Mouse (Mus musculus) kidney, postnatal 0 days (tissue): ENCODE results near the gene BC048679. TPM values are rescaled to one million over a fixed set of nuclear protein-coding genes. Genes with fewer than 3 reads are reported as not detected.

ENCODE experiments used
- ATAC-seq: fragments of 200-750 bp; cut with Nextera tagmentation; replicated peaks from 2 replicates; pipeline ENCODE4 v1.8.0; 2017; ENCODE audit warnings: low read depth, moderate number of reproducible peaks, moderate TSS enrichment, moderate library complexity; ENCODE audit not compliant: low FRiP score
- DNase-seq: peaks from one replicate; pipeline ENCODE4 v3.0.0-alpha.2; 2016; ENCODE audit warnings: low spot score
- H3K27ac ChIP-seq: fragments of 300-500 bp; sonication (generic); 2 replicates; pipeline ENCODE4 v1.5.1; 2014; ENCODE audit warnings: mild to moderate bottlenecking
- H3K27me3 ChIP-seq: fragments of 300-500 bp; sonication (generic); 2 replicates; pipeline ENCODE4 v1.6.1; 2014; ENCODE audit warnings: low read length, mixed read lengths; ENCODE audit not compliant: insufficient read depth
- H3K36me3 ChIP-seq: fragments of 300-500 bp; sonication (generic); 2 replicates; pipeline ENCODE4 v1.6.1; 2014; ENCODE audit warnings: low read length, mixed read lengths; ENCODE audit not compliant: insufficient read depth
- H3K4me1 ChIP-seq: fragments of 300-500 bp; sonication (generic); replicated peaks from 2 replicates; pipeline ENCODE4 v1.6.1; 2014; ENCODE audit warnings: antibody characterized with exemption, low read length, mixed read lengths; ENCODE audit not compliant: insufficient read depth
- H3K4me2 ChIP-seq: fragments of 300-500 bp; sonication (generic); 2 replicates; pipeline ENCODE4 v1.6.1; 2014; ENCODE audit warnings: mild to moderate bottlenecking, low read length, moderate library complexity, mixed read lengths
- H3K4me3 ChIP-seq: fragments of 300-500 bp; sonication (generic); replicated peaks from 2 replicates; pipeline ENCODE4 v1.5.1; 2014; ENCODE audit warnings: low read depth, low read length
- H3K9ac ChIP-seq: fragments of 300-500 bp; sonication (generic); 2 replicates; pipeline ENCODE4 v1.6.1; 2014; ENCODE audit warnings: low read depth, low read length
- H3K9me3 ChIP-seq: fragments of 300-500 bp; sonication (generic); replicated peaks from 2 replicates; pipeline ENCODE4 v1.6.1; 2016; ENCODE audit warnings: low read length, inconsistent platforms, mixed read lengths
- CTCF ChIP-seq: IDR thresholded peaks from 2 replicates; pipeline ENCODE4 v1.5.1; 2016; ENCODE audit warnings: antibody characterized with exemption, low read depth, mild to moderate bottlenecking, moderate library complexity
- WGBS: fragments of 180-500 bp; shearing (Covaris S2); extraction: QIAGEN DNeasy Blood & Tissue Kit; methylation state at CpG from one replicate; pipeline ENCODE4 v1.1.7; 2014; 5-methylcytosine and 5-hydroxymethylcytosine counted together
- polyA plus RNA-seq: library from polyadenylated mRNA; unstranded; fragments of >200 nt; fragmentation: Nextera tagmentation; extraction: Ambion mirVana; gene quantifications from 2 replicates; pipeline ENCODE4 v1.2.1, GENCODE M21; 2015

BC048679 gene
- polyA plus RNA-seq, 1 experiment from 2014 or later, result not detected

GRCm38 (mm10) chr7:81536478-81536877, 38.4 kb upstream of the BC048679 start:
- no peaks in the 10 kb centered on the region for H3K4me1 ChIP-seq
- H3K9me3 ChIP-seq, result no peaks in the 10 kb centered on the region
- H3K36me3 ChIP-seq, result peaks cover 37% of the 10 kb centered on the region
- H3K4me2 ChIP-seq, result no peak overlapping the region
- H3K27ac ChIP-seq, result no peak overlapping the region
- H3K9ac ChIP-seq, result no peak overlapping the region
- H3K4me3 ChIP-seq, result no peak overlapping the region
- no peak for TF ChIP-seq CTCF
- no peak for ATAC-seq
- 86% methylated on average over 4 of the region's 4 CpGs for WGBS
- H3K27me3 ChIP-seq, result no peaks in the 10 kb centered on the region
- no peak for DNase-seq

- ATAC-seq (no peak), DNase-seq (no peak)
- TF ChIP-seq CTCF, result no peak
- Histone ChIP-seq H3K27ac (no peak overlapping the region), H3K4me3 (no peak overlapping the region), H3K4me1 (no peaks in the 10 kb centered on the region), H3K36me3 (peaks cover 51% of the 10 kb centered on the region), H3K27me3 (no peaks in the 10 kb centered on the region), H3K9me3 (no peaks in the 10 kb centered on the region), H3K9ac (no peak overlapping the region), H3K4me2 (no peak overlapping the region)
- WGBS, result 80% methylated on average over 1 of the region's 1 CpGs
Observed at GRCm38 (mm10) chr7:81531462-81531861, 33.4 kb upstream of the BC048679 start.

DNA sequence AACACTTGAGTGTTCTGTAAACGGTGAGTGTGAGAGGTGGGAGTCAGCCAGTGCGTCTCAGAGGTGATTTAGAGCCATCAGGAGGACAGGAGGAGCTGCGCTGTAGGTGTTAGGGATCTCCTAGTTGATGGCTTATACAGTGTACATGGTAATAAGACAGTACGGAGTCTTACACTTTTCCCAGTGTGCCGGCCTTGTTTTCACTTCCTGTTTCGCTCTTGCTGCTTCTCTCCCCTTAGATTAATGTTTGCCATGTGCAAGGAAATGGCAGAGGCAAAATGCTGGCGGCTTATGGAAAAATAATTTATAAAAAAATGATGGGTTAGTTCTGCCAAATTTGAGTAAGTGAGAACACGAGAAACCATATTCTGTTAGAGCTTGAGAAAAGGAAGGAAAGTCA, 30.8 kb upstream of the BC048679 start:
- DNase-seq (no peak), ATAC-seq (no peak)
- 82% methylated on average over 8 of the region's 8 CpGs for WGBS
- peaks cover 6% of the 10 kb centered on the region; the same call in 1 of the 2 replicates for H3K4me1 ChIP-seq
- no peak overlapping the region for H3K9ac ChIP-seq
- no peak overlapping the region for H3K27ac ChIP-seq
- H3K4me2 ChIP-seq, result no peak overlapping the region
- TF ChIP-seq CTCF, result no peak
- no peak overlapping the region for H3K4me3 ChIP-seq
- no peaks in the 10 kb centered on the region for H3K9me3 ChIP-seq
- no peaks in the 10 kb centered on the region for H3K27me3 ChIP-seq
- H3K36me3 ChIP-seq, result peaks cover 33% of the 10 kb centered on the region

GRCm38 (mm10) chr7:81523663-81524017, 25.6 kb upstream of the BC048679 start:
- peak overlapping the region; percentile 75 for H3K4me3 ChIP-seq
- 8% methylated on average over 13 of the region's 13 CpGs for WGBS
- H3K27me3 ChIP-seq, result no peaks in the 10 kb centered on the region
- H3K36me3 ChIP-seq, result no peaks in the 10 kb centered on the region
- ATAC-seq (no peak), DNase-seq (no peak)
- peak overlapping the region; percentile 67 for H3K9ac ChIP-seq
- TF ChIP-seq CTCF, result no peak
- peak overlapping the region; percentile 96 for H3K27ac ChIP-seq
- H3K4me1 ChIP-seq, result peaks cover 8% of the 10 kb centered on the region; the same call in 1 of the 2 replicates
- H3K9me3 ChIP-seq, result no peaks in the 10 kb centered on the region
- H3K4me2 ChIP-seq, result peak overlapping the region; percentile 85

GRCm38 (mm10) chr7:81523008-81523662, 25.1 kb upstream of the BC048679 start:
- peak overlapping the region; percentile 96 for H3K27ac ChIP-seq
- peak overlapping the region; percentile 67 for H3K9ac ChIP-seq
- ATAC-seq, result peak; percentile 96
- under 1% methylated on average over 31 of the region's 31 CpGs for WGBS
- peak; percentile 97 for DNase-seq
- H3K9me3 ChIP-seq, result no peaks in the 10 kb centered on the region
- peak; percentile 59 for TF ChIP-seq CTCF
- H3K4me2 ChIP-seq, result peak overlapping the region; percentile 85
- no peaks in the 10 kb centered on the region for H3K27me3 ChIP-seq
- peak overlapping the region; percentile 75 for H3K4me3 ChIP-seq
- H3K4me1 ChIP-seq, result peaks cover 8% of the 10 kb centered on the region; the same call in 1 of the 2 replicates
- no peaks in the 10 kb centered on the region for H3K36me3 ChIP-seq

GRCm38 (mm10) chr7:81516154-81517030, 18.3 kb upstream of the BC048679 start:
- Histone ChIP-seq H3K27me3 (no peaks in the 10 kb centered on the region), H3K4me2 (no peak overlapping the region), H3K36me3 (no peaks in the 10 kb centered on the region), H3K9ac (no peak overlapping the region), H3K9me3 (no peaks in the 10 kb centered on the region), H3K4me3 (no peak overlapping the region), H3K27ac (no peak overlapping the region), H3K4me1 (no peaks in the 10 kb centered on the region)
- 57% methylated on average over 6 of the region's 6 CpGs for WGBS
- ATAC-seq (0 out of 2 replicates have a peak, but pooled peaks have one; percentile 54), DNase-seq (no peak)
- peak; percentile 52 for TF ChIP-seq CTCF
